Mouse (Mus musculus) embryo, embryonic 9.5 days (tissue): ENCODE results near the gene Sapcd1.
A peak's percentile ranks its signal among the peaks of the same experiment; 100 is the strongest.

Experiments
- DNase-seq: peaks from one replicate; pipeline ENCODE4 v3.0.0-alpha.2; 2017; ENCODE audit errors: extremely low spot score

Gene Sapcd1

GRCm38 (mm10) chr17:35029691-35030532, 2.1 kb upstream of the Sapcd1 start:
- no peak for DNase-seq

GRCm38 (mm10) chr17:35028315-35028714, 499 bp upstream of the Sapcd1 start:
- no peak for DNase-seq

DNA sequence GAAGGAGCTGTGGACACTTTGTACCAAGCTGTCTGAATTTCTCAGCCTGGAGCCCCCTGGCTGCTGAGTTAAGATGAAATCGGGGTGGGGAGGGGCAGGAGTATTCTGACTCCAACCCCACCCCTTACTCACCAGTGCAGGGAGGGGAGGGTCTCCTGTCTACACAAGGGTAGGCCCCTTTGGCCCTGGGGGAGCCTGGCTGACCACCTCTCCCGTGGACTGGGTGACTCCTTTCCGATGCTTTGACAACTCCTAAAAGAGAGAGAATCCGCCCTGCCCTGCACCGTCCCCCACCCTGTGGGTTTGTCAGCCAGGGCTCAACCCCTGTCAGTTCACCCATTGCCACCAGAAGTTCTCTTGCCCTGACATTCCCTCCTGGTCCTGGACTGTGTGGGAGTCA, 1.6 kb downstream of the Sapcd1 start:
- no peak for DNase-seq

GRCm38 (mm10) chr17:35024691-35025488, 2.9 kb downstream of the Sapcd1 start:
- no peak for DNase-seq

DNA sequence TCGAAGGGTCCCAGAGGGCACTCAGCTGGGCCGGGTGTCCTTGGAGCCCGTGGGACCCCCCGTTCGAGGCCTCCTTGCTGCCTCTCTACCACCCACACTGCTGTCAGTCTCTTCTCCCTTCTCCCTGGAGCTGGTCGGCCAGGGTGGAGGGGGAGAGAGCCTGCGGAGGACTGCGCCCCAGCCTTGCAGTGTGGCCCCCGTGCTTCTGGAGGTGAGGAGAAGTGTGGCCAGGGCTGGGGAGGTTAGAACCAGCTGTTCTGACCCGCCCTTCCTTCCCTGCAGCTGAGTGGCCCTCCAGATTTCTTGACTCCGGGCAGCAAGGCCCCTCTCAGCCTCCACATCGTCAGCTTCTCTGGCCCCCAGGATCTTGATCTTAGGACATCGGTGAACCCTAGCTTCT, 3.6 kb downstream of the Sapcd1 start:
- DNase-seq, result no peak

GRCm38 (mm10) chr17:35023756-35024155, 4.1 kb downstream of the Sapcd1 start:
- no peak for DNase-seq

GRCm38 (mm10) chr17:35023221-35023620, 4.6 kb downstream of the Sapcd1 start:
- no peak for DNase-seq

DNA sequence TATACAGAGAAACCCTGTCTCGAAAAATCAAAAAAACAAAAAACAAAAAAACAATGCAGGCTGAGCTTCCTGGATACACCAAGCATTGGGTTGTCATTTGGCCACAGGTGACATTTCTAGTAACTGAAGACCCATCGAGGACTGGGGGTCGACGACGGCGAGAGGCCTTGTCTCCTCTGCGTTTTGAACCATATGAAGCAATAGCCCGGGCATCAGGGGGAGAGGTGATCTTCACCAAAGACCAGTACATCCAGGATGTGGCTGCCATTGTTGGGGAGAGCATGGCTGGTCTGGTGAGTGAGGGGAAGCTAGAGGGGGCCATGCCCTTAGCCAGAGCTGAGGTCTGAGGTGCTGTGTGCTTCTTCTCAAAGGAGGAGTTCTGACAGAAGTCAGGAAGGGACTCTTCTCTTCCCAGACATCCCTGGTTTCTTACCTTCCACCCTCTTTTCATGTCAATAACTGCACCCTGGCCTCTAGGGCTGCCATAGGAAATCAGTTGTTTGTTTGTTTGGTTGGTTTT, 5.2 kb downstream of the Sapcd1 start:
- DNase-seq, result no peak

DNA sequence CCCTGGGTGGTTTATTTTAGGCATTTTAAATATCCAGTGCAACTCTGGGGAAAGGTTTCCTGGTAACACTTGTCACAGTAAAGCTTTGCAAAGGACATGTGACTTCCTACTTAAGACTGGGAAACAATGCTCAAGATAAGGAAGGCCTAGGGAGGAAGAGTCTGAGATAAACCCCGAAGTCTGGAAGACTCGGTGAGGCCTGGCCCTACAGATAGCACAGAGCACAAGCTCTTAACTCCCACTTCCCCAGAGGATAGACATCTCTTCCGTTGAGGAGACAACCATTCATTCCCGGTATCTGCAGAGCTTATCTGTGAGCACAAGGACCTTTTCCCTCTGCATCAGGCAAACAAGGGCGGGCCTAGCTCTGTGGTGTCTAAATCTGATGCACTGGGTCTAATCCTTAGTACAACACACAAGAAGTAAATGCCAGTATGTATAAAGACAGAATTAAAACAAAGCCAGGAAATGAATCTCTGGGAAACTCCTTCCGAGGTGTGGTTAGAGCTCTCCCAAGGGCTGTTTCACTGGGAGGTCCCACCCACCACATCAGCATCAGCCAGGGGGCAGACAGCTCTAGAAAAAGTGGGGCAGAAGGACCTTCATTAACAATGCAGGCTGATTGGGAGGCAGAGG, 5.9 kb downstream of the Sapcd1 start:
- DNase-seq, result no peak

DNA sequence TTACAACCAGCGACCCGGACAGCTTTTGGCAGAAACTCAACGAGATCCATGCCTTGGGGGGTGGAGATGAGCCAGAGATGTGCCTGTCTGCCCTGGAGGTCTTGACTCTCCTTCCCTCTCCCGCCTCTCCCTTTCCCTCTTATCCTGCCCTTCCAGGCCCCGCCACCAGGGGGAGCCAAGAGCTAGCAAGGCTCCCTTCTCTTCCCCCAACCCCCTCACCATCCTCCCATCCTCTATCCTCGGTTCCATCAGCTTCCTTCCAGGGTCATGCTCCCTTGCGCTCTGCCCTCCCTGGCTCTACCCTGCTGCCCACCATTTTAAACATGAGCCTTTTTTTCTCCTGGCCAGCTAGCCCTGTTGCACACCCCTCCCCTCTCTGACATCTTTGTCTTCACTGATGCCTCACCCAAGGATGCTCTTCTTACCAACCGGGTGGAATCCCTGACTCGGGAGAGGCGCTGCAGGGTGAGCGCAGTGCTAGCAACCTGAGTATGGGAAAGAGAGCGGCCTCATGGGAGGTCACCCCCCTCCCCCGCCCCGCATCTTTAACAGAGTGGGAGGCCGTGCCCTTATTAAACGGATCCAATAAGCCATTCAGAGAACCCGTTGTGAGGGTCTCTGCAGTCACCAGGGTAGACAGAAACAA, 6.5 kb downstream of the Sapcd1 start:
- DNase-seq, result peak; percentile 92

GRCm38 (mm10) chr17:35020551-35020950, 7.3 kb downstream of the Sapcd1 start:
- no peak for DNase-seq

DNA sequence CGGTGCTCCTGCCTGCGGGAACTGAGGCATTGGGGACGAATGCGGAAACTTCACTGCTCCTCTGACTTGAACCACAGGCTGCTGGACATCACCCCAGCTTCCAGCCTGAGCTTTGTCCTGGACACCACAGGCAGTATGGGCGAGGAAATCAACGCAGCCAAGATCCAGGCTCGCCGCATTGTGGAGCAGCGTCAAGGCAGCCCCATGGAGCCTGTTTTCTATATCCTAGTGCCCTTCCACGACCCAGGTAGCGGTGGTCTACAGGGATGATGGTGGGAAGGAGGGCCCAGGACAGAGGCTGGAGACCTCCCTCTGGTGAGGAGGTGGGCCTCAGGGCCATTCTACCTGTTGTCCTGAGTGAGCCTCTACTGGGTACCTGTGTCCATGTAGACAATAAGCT, 7.9 kb downstream of the Sapcd1 start:
- no peak for DNase-seq

GRCm38 (mm10) chr17:35018171-35018570, 9.6 kb downstream of the Sapcd1 start:
- no peak for DNase-seq

DNA sequence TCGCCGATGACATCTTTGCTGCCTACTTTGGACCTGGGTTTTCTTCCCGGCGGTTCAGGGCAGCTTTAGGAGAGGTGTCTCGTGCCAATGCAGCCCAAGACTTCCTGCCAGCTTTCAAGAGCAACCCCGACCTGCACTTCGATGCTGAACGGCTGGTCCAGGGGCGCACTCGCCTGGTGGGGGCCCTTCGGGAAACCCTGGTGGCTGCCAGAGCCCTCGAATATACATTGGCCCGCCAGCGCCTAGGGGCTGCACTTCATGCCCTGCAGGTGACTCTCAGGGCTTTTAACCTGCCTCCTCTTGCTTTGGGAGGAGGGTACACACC, 10.1 kb downstream of the Sapcd1 start:
- DNase-seq, result no peak

DNA sequence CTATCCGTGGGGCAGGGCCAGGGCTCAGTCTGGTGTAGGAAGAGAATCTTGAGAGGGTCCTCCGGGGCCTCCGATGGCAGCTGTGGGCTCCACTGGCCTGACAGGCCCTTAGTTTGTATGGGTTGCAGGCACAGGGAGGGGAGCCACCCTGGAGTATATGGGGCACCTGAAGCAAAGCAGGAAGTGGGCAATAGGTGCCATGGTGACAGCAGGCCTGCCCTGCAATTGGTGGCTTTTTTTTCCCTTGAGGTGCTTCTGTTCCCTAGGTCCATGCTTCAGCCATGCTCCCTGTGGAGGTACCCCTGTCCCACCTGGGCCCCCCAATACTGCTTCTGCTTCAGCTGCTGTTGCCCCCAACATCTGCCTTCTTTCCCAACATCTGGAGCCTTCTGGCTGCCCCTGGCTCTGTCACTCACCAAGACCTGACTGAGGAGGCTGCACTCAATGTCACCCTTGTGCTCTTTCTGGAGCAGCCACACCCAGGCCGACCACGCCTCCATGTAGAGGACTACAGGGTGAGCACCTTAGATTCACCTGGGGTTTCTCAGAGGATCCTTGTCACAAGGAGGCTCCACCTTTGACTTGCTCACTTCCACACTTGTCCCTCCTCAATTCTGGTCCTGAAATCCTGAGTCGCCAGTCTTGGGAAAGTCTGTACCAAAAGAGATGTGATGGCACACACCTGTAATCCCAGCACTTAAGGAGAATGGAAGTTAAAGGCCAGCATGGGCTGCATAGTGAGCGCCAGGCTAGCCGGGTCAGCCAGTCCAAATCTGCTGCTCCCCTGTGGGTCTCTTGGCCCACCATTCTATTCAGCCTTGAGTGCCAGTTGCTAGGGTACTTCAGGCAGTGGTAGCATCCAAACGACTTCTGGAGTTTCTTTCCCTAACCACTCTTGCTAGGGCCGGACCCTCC, 10.8 kb downstream of the Sapcd1 start:
- no peak for DNase-seq

- no peak for DNase-seq
These were observed 11.4 kb downstream of the Sapcd1 start, which contains the start of gene Vwa7 for GRCm38 (mm10) chr17:35016376-35016775. Gene Vwa7, plus strand, starts transcription at chr17:35016579.

DNA sequence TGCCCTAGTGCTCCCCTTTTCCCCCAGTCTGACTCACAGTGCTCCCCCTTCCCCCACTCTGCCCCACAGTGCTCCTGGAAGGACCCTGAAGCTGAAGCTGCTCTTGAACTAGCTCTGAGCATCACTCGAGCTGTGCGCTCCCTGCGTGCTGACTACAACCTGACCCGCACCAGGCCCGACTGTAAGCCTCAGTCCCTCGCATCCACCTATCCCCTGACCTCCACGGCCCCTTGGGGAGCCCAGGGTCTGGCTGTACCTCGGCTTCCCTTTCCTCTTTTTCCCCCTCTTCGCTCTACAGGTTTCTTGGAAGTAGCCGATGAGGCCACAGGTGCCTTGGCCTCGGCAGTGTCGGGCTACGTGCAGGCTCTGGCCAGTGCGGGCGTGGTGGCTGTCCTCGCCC, 12.5 kb downstream of the Sapcd1 start:
- DNase-seq, result no peak

GRCm38 (mm10) chr17:35013221-35013620, 14.6 kb downstream of the Sapcd1 start:
- no peak for DNase-seq

GRCm38 (mm10) chr17:35012430-35012829, 15.4 kb downstream of the Sapcd1 start:
- DNase-seq, result no peak

GRCm38 (mm10) chr17:35011440-35011839, 16.4 kb downstream of the Sapcd1 start:
- DNase-seq, result no peak

DNA sequence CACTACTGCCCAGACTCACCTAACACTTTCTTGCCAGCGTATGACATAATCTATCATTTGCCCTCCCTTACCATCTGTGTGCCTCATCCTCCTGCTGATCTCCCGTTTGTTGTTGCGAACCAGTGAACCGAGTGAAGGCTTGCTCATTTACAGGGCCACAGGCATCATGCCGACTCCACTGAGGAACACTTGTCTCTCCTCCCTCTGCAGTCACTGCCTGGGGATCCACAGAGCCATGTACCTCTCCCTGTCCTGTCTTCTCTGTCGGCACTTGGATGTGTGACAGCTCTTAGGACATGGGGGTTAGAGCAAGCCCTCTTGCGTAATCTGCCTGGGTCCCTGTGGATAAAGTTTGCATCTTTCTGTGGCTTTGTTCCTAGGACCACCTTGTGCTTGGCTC, 18.2 kb downstream of the Sapcd1 start:
- DNase-seq, result no peak
